Comparison of ENCODE assay signal across 10 mouse cellular contexts in genomic region chr14:121376566-121376965, GRCm38 (mm10). TPM values are rescaled to one million over a fixed set of nuclear protein-coding genes. Genes with fewer than 3 reads are reported as not detected.
A peak's percentile ranks its signal among the peaks of the same experiment; 100 is the strongest.
DNase-seq lines count a peak whose midpoint lies in the region; ATAC-seq and TF ChIP-seq lines count a peak whose summit lies in the region.
"Had no signal": no experiment of that assay in that cellular context is flagged by ENCODE, and none has a peak within 500 bp of the region (broad histone marks: within the 10 kb centered on the region; RNA-seq: fewer than 3 reads in every experiment).

No protein-coding gene starts in this region.

- 53% methylated on average over 6 of the region's 6 CpGs for WGBS in lung, embryonic 14.5 days
- 48% methylated on average over 6 of the region's 6 CpGs for WGBS in intestine, embryonic 15.5 days
- WGBS in stomach, embryonic 15.5 days, result 40% methylated on average over 6 of the region's 6 CpGs
- 76% methylated on average over 6 of the region's 6 CpGs for WGBS in hindbrain, embryonic 10.5 days

- no peaks in the 10 kb centered on the region for H3K27me3 ChIP-seq in lung, embryonic 14.5 days (ENCODE audit: insufficient read depth, low read length)
- no peaks in the 10 kb centered on the region for H3K27me3 ChIP-seq in intestine, embryonic 15.5 days (replicated peaks)
- H3K27me3 ChIP-seq in stomach, embryonic 15.5 days (replicated peaks), result no peaks in the 10 kb centered on the region
- 0 out of 2 replicates have a peak, but pooled peaks cover 1% of the 10 kb centered on the region for H3K27me3 ChIP-seq in hindbrain, embryonic 10.5 days (ENCODE audit: insufficient read depth, poor library complexity, severe bottlenecking)
- H3K27me3 ChIP-seq: hindbrain, embryonic 12.5 days had no signal

- no peak overlapping the region; the same call in 1 of the 2 replicates for H3K4me3 ChIP-seq in gastrocnemius, adult 2 months
- no peak overlapping the region for H3K4me3 ChIP-seq in lung, embryonic 14.5 days (ENCODE audit: low read depth, low read length)
- H3K4me3 ChIP-seq in intestine, embryonic 15.5 days (replicated peaks), result no peak overlapping the region
- no peak overlapping the region for H3K4me3 ChIP-seq in stomach, embryonic 15.5 days (replicated peaks)
- no peak overlapping the region for H3K4me3 ChIP-seq in hindbrain, embryonic 10.5 days

- no peak for DNase-seq in gastrocnemius, adult 2 months
- DNase-seq in gastrocnemius, postnatal 10 days, result no peak
- no peak for DNase-seq in lung, embryonic 14.5 days
- no peak for DNase-seq in lung, postnatal 25 days (ENCODE audit: low spot score)
- DNase-seq in hindbrain, embryonic 10.5 days (ENCODE audit: low spot score), result no peak
- DNase-seq: kidney, postnatal 36 days; left cerebral cortex, postnatal 4 days had no signal

- H3K27ac ChIP-seq in gastrocnemius, adult 2 months, result peak overlapping the region; percentile 31
- H3K27ac ChIP-seq in lung, embryonic 14.5 days (ENCODE audit: low read depth), result no peak overlapping the region
- no peak overlapping the region for H3K27ac ChIP-seq in intestine, embryonic 15.5 days
- no peak overlapping the region for H3K27ac ChIP-seq in stomach, embryonic 15.5 days
- H3K27ac ChIP-seq in hindbrain, embryonic 10.5 days, result no peak overlapping the region
- H3K27ac ChIP-seq: hindbrain, embryonic 12.5 days had no signal

- H3K36me3 ChIP-seq in lung, embryonic 14.5 days (ENCODE audit: insufficient read depth), result peaks cover 11% of the 10 kb centered on the region; the same call in 1 of the 2 replicates
- H3K36me3 ChIP-seq in intestine, embryonic 15.5 days, result no peaks in the 10 kb centered on the region
- H3K36me3 ChIP-seq in stomach, embryonic 15.5 days, result no peaks in the 10 kb centered on the region
- H3K36me3 ChIP-seq in hindbrain, embryonic 10.5 days, result peaks cover 22% of the 10 kb centered on the region
- H3K36me3 ChIP-seq: hindbrain, embryonic 12.5 days had no signal

- no peak for ATAC-seq in lung, embryonic 14.5 days (ENCODE audit: insufficient read depth)
- ATAC-seq in intestine, embryonic 15.5 days, result no peak
- no peak for ATAC-seq in stomach, embryonic 15.5 days (ENCODE audit: insufficient read depth, low FRiP score, low read depth)

- H3K4me2 ChIP-seq in lung, embryonic 14.5 days, result peak overlapping the region; percentile 84
- H3K4me2 ChIP-seq in intestine, embryonic 15.5 days (replicated peaks), result peak overlapping the region; percentile 18
- H3K4me2 ChIP-seq in stomach, embryonic 15.5 days, result peak overlapping the region; percentile 21

- no peak for TF ChIP-seq CTCF in gastrocnemius, adult 2 months (IDR thresholded peaks at IDR 0.05)
- no peak for TF ChIP-seq CTCF in lung, embryonic 14.5 days (IDR thresholded peaks at IDR 0.05; ENCODE audit: low read depth)

- H3K9me3 ChIP-seq in lung, embryonic 14.5 days (ENCODE audit: low read depth, low read length), result no peaks in the 10 kb centered on the region
- no peaks in the 10 kb centered on the region for H3K9me3 ChIP-seq in intestine, embryonic 15.5 days
- H3K9me3 ChIP-seq in stomach, embryonic 15.5 days, result no peaks in the 10 kb centered on the region
- H3K9me3 ChIP-seq in hindbrain, embryonic 10.5 days, result no peaks in the 10 kb centered on the region
- H3K9me3 ChIP-seq: hindbrain, embryonic 12.5 days had no signal

- peaks cover 10% of the 10 kb centered on the region; the same call in 1 of the 2 replicates for H3K4me1 ChIP-seq in lung, embryonic 14.5 days (ENCODE audit: insufficient read depth)
- peaks cover 31% of the 10 kb centered on the region for H3K4me1 ChIP-seq in intestine, embryonic 15.5 days (replicated peaks)
- H3K4me1 ChIP-seq in stomach, embryonic 15.5 days, result peaks cover 17% of the 10 kb centered on the region
- H3K4me1 ChIP-seq in hindbrain, embryonic 10.5 days (replicated peaks), result peaks cover 37% of the 10 kb centered on the region

- no peak overlapping the region for H3K9ac ChIP-seq in lung, embryonic 14.5 days
- H3K9ac ChIP-seq in intestine, embryonic 15.5 days, result no peak overlapping the region
- H3K9ac ChIP-seq in stomach, embryonic 15.5 days, result no peak overlapping the region
- H3K9ac ChIP-seq: hindbrain, embryonic 12.5 days had no signal

- intact Hi-C loops in gastrocnemius, adult 2 months (cut with DNase I), result loop anchor here (5.0 to 10.0 kb wide), 2 partner anchors 34 to 52 kb away; no protein-coding TSS in a partner anchor

RNA-seq across cellular contexts. Expression of gene Stk24, which starts 3.2 kb away (rescaled TPM):
- total RNA-seq in gastrocnemius, adult 2 months (2021), result 10 to 100 TPM; 29.7 to 40.0 TPM
- total RNA-seq in gastrocnemius, postnatal 10 days (2021), result 10 to 100 TPM; 37.6 to 39.7 TPM
- 50.3 and 51.7 TPM in 2 replicates for polyA plus RNA-seq in lung, embryonic 14.5 days (2014; fragmentation: Nextera tagmentation; extraction: Ambion mirVana)
- polyA plus RNA-seq in intestine, embryonic 15.5 days (2015; fragmentation: Nextera tagmentation; extraction: Ambion mirVana), result 41.3 and 43.7 TPM in 2 replicates
- polyA plus RNA-seq in stomach, embryonic 15.5 days (2015; fragmentation: Nextera tagmentation; extraction: Ambion mirVana), result 44.2 and 44.5 TPM in 2 replicates
- polyA plus RNA-seq in hindbrain, embryonic 10.5 days (2016; fragmentation: Nextera tagmentation; extraction: Ambion mirVana), result 32.8 and 36.2 TPM in 2 replicates

Comparison
In these comparisons a context has a peak if more than half of its experiments do, and no peak if none do; other contexts are left out.
1. H3K4me2 ChIP-seq: peak in every context shown above with its lines; median percentile 84 in lung, embryonic 14.5 days; 21 in stomach, embryonic 15.5 days; 18 in intestine, embryonic 15.5 days.